Mouse (Mus musculus) forebrain, postnatal 0 days (tissue): Measurements from ENCODE around the gene Alkbh3. TPM values are rescaled to one million over a fixed set of nuclear protein-coding genes. Genes with fewer than 3 reads are reported as not detected.

Experiments
- ATAC-seq: fragments of 200-750 bp; cut with Nextera tagmentation; 2 replicates; pipeline ENCODE4 v1.8.0; 2017; ENCODE audit warnings: mild to moderate bottlenecking, moderate library complexity
- DNase-seq: peaks from one replicate; pipeline ENCODE4 v3.0.0-alpha.2; 2015
- H3K27ac ChIP-seq: fragments of 300-500 bp; sonication (generic); 2 replicates; pipeline ENCODE4 v1.5.1; 2014; ENCODE audit warnings: low read depth, mild to moderate bottlenecking, antibody characterized with exemption, low read length, moderate library complexity, mixed read lengths
- H3K27me3 ChIP-seq: fragments of 300-500 bp; sonication (generic); 2 replicates; pipeline ENCODE4 v1.6.1; 2014; ENCODE audit warnings: mild to moderate bottlenecking, low read length, mixed read lengths; ENCODE audit not compliant: insufficient read depth
- H3K36me3 ChIP-seq: fragments of 300-500 bp; sonication (generic); 2 replicates; pipeline ENCODE4 v1.6.1; 2014; ENCODE audit warnings: mild to moderate bottlenecking, moderate library complexity; ENCODE audit not compliant: insufficient read depth
- H3K4me1 ChIP-seq: fragments of 300-500 bp; sonication (generic); 2 replicates; pipeline ENCODE4 v1.6.1; 2014; ENCODE audit warnings: antibody characterized with exemption; ENCODE audit not compliant: insufficient read depth
- H3K4me2 ChIP-seq: fragments of 300-500 bp; sonication (generic); 2 replicates; pipeline ENCODE4 v1.6.1; 2014; ENCODE audit warnings: low read depth, mild to moderate bottlenecking, moderate library complexity
- H3K4me3 ChIP-seq: fragments of 300-500 bp; sonication (generic); 2 replicates; pipeline ENCODE4 v1.5.1; 2014; ENCODE audit warnings: low read depth, low read length, mixed read lengths
- H3K9ac ChIP-seq: fragments of 300-500 bp; sonication (generic); 2 replicates; pipeline ENCODE4 v1.6.1; 2014; ENCODE audit warnings: mild to moderate bottlenecking
- H3K9me3 ChIP-seq: fragments of 300-500 bp; sonication (generic); 2 replicates; pipeline ENCODE4 v1.6.1; 2016; ENCODE audit warnings: low read length
- CTCF ChIP-seq: sonication (generic); IDR thresholded peaks from 2 replicates; pipeline ENCODE4 v1.5.1; 2016; ENCODE audit warnings: antibody characterized with exemption, control low read depth, low read depth
- WGBS: fragments of 180-500 bp; shearing (Covaris S2); extraction: QIAGEN DNeasy Blood & Tissue Kit; methylation state at CpG from one replicate; pipeline ENCODE4 v1.1.7; 2014; 5-methylcytosine and 5-hydroxymethylcytosine counted together
- polyA plus RNA-seq: library from polyadenylated mRNA; unstranded; fragments of >200 nt; fragmentation: Nextera tagmentation; extraction: Ambion mirVana; gene quantifications from 2 replicates; pipeline ENCODE4 v1.2.1, GENCODE M21; 2015
- total RNA-seq: library from RNA; depleted of rRNA; stranded (reverse); fragments of >200 nt; gene quantifications from 2 replicates; pipeline ENCODE4 v1.2.3, GENCODE M21; 2014

Gene Alkbh3
- total and polyA plus RNA-seq, 2 experiments from 2014 or later, result 46.9 to 53.1 TPM

DNA sequence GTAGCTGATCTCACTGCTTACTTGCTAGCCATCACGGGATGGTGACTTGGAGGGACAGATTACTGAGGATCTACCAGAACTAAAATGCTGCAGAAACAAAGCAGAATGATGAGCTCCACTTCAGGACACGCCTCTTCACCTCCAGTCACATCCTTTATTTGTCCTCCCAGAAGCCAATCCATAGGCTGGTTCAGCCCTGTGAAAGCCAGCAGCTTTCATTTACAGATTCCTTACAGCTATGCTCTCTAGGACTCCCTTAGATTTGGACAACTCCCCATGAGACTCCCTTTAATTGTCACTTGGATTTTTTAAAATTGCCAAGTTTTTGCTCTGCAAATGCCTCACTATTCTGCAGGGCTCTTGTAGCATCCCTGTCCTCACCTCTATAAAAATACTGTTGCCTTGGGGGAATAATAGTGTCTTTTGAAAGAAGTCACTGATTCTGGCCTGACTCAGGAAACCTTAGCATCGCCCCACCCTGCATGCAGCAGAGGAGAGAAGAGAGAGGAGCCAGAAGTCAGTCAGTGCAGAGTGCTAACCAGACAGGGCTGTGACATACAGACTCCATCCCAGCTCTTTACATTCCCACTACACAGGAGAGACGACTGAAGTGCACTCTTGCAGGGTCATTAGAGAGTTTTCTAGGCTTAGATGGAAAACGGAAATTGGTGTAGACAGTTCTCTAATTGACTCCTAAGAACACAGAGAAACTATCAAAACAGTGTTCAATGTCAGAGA is 38.3 kb upstream of the Alkbh3 start:
- ATAC-seq (peak; percentile 21; the same call in 1 of the 2 replicates), DNase-seq (no peak)
- Histone ChIP-seq H3K9ac (peak overlapping the region; percentile 2; the same call in 1 of the 2 replicates), H3K27me3 (no peaks in the 10 kb centered on the region), H3K4me1 (peaks cover 27% of the 10 kb centered on the region), H3K27ac (peak overlapping the region; percentile 69), H3K36me3 (no peaks in the 10 kb centered on the region), H3K9me3 (no peaks in the 10 kb centered on the region), H3K4me2 (no peak overlapping the region), H3K4me3 (no peak overlapping the region)
- 52% methylated on average over 5 of the region's 5 CpGs for WGBS
- TF ChIP-seq CTCF, result no peak

DNA sequence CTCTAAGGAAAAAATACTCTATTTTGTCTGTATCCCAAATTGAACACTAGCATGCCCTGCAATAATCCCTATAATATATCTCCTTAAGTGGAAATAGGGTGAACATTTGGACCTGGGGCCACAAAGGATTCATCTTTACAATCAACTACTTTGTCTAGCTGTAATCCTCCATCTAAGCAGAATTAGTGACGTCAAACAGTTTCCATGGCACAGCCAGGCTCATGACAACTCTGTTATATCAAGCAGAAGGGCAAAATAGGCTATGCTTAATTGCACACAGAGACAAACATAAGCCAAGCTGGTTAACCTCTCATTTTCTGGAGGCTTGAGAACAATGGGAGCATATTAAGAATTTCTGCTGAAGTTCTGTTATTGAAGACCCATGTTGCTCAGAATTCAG is 37.7 kb upstream of the Alkbh3 start:
- 15% methylated on average over 1 of the region's 1 CpGs for WGBS
- no peak for TF ChIP-seq CTCF
- Histone ChIP-seq H3K4me3 (no peak overlapping the region), H3K4me2 (no peak overlapping the region), H3K9ac (no peak overlapping the region), H3K36me3 (no peaks in the 10 kb centered on the region), H3K4me1 (peaks cover 27% of the 10 kb centered on the region), H3K27me3 (no peaks in the 10 kb centered on the region), H3K9me3 (no peaks in the 10 kb centered on the region), H3K27ac (peak overlapping the region; percentile 69; the same call in 1 of the 2 replicates)
- ATAC-seq, result no peak
- DNase-seq, result no peak

DNA sequence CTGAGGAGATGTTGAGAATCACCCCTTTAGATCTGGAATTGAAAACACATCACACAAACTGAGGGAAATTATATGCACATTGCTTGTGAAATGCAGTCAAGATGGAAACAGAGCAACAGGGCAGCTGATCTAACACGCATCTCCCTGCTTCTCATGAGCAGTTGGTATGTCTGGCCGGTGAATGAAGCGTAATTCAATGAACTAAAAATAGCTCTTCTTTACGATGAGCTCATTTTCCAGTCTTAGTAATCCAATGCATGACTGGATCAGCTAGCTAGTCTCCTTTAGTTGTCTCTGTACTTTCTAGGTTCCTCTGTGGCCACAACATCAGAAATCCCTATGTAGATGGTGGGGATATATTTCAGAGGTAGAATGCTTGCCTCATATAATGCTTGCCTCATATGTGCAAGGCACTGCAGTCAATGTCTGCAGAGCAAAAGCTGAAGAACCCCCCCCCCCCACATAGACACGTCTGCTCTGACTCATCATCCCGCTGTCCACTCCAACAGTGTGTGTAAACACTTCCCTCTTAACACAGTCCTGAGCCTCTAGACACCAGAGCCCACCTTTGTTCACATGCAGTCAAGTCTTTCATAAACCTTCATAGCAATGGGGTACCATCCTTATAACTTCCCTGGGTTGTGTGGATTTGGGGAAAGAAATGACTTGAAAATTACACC is 34.9 kb upstream of the Alkbh3 start:
- TF ChIP-seq CTCF, result no peak
- peak; percentile 52 for DNase-seq
- no peak overlapping the region for H3K4me2 ChIP-seq
- 0 out of 2 replicates have a peak overlapping the region, but pooled peaks have one; percentile 15 for H3K27ac ChIP-seq
- no peak overlapping the region for H3K9ac ChIP-seq
- no peaks in the 10 kb centered on the region for H3K9me3 ChIP-seq
- peaks cover 27% of the 10 kb centered on the region for H3K4me1 ChIP-seq
- ATAC-seq, result peak; percentile 24; the same call in 1 of the 2 replicates
- no peaks in the 10 kb centered on the region for H3K27me3 ChIP-seq
- H3K36me3 ChIP-seq, result no peaks in the 10 kb centered on the region
- 37% methylated on average over 6 of the region's 6 CpGs for WGBS
- H3K4me3 ChIP-seq, result no peak overlapping the region

DNA sequence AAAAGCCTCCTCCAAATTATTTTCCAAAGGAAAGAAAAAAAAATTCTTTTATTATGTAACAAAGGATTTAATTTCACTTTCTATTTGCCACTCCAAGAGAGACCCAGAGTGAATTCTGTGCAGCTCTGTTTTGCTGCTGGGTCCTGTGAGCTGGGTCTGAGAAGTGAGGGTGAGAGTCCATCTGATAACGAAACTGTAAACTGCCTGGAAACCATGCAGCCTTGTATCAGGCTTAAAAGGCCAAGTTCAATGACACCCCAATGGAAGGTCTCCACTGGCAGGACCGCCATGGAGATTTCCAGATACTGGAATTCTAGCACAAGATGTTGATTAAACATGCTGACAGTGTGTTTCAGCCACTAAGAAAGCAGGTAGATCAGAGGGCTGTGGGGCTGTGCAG is 33.6 kb upstream of the Alkbh3 start:
- WGBS, result 49% methylated on average over 2 of the region's 2 CpGs
- Histone ChIP-seq H3K4me3 (no peak overlapping the region), H3K4me2 (no peak overlapping the region), H3K4me1 (peaks cover 24% of the 10 kb centered on the region), H3K36me3 (no peaks in the 10 kb centered on the region), H3K27ac (peak overlapping the region; percentile 73), H3K9me3 (no peaks in the 10 kb centered on the region), H3K9ac (no peak overlapping the region), H3K27me3 (no peaks in the 10 kb centered on the region)
- DNase-seq (no peak), ATAC-seq (no peak)
- TF ChIP-seq CTCF, result no peak

DNA sequence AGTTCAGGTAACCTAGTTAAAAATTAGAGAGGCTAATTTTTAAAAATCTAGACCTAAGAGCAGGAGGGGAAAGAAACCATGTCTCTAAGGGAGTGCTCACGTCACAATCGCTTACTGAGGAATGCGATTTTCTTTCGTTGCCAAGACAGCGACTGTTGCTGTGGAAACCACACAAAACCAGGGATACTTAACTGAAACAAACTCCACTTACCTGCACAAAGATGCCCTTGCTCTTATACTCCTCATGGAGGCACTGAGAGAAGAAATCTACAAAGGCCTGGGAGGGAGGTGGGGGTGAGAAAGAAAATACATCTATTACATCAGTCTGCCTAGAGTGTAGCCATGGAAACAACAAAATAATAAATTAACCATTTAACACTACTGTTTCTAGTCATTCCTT is 33.1 kb upstream of the Alkbh3 start:
- no peak overlapping the region for H3K27ac ChIP-seq
- no peaks in the 10 kb centered on the region for H3K9me3 ChIP-seq
- 13% methylated on average over 5 of the region's 5 CpGs for WGBS

DNA sequence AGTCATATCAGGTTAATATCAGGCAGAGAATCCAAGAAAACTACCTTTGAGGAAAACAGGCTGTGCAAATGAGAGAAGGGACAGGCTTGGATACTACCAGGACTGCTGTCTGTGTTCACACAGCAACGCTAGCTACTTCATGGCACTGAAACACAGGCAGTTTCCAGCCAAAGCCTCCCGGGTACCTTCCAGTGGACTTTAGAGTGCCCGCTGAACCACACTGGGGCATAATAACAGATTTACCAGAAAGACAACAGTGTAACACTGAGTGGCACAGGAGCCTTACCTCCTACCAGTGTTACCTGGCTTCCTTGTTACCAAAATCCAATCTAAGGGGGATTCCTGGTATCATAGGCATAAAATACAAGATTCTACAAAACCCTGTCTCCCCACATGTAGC is 31.9 kb upstream of the Alkbh3 start:
- WGBS, result 86% methylated on average over 3 of the region's 3 CpGs
- peaks cover 13% of the 10 kb centered on the region for H3K4me1 ChIP-seq
- peak overlapping the region; percentile 37; the same call in 1 of the 2 replicates for H3K27ac ChIP-seq
- H3K27me3 ChIP-seq, result no peaks in the 10 kb centered on the region
- H3K4me2 ChIP-seq, result no peak overlapping the region
- H3K9ac ChIP-seq, result no peak overlapping the region
- ATAC-seq (no peak), DNase-seq (no peak)
- no peak overlapping the region for H3K4me3 ChIP-seq
- no peak for TF ChIP-seq CTCF
- H3K36me3 ChIP-seq, result no peaks in the 10 kb centered on the region
- H3K9me3 ChIP-seq, result no peaks in the 10 kb centered on the region

More for the DNA sequence above, 33.1 kb upstream of the Alkbh3 start:
- DNase-seq (peak; percentile 82), ATAC-seq (peak; percentile 92)
- peak overlapping the region; percentile 13; the same call in 1 of the 2 replicates for H3K4me2 ChIP-seq
- H3K4me3 ChIP-seq, result no peak overlapping the region
- H3K36me3 ChIP-seq, result no peaks in the 10 kb centered on the region
- H3K9ac ChIP-seq, result no peak overlapping the region
- no peak for TF ChIP-seq CTCF
- H3K4me1 ChIP-seq, result peaks cover 19% of the 10 kb centered on the region
- H3K27me3 ChIP-seq, result no peaks in the 10 kb centered on the region
